Mouse (Mus musculus) heart, postnatal 36 days (tissue): ENCODE results near the gene Hcst. TPM values are rescaled to one million over a fixed set of nuclear protein-coding genes. Genes with fewer than 3 reads are reported as not detected.

Source experiments
- DNase-seq, 2 experiments: peaks; one replicate each; pipeline ENCODE4 v3.0.0; 2021 to 2022
- intact Hi-C: fragments of 180-260 bp; cut with DNase I; formaldehyde crosslinking; loops from one replicate; pipeline ENCODE4 v1.15.1; 2025
- total RNA-seq, 2 experiments: library from RNA; stranded (reverse); gene quantifications; 2 replicates each; pipeline ENCODE4 v1.2.3; 2021

Hcst gene
- total RNA-seq, 2 experiments from 2014 or later: not detected

- no peak for DNase-seq
- intact Hi-C loops: no loop called here
These were observed 15.0 kb upstream of the Hcst start for GRCm38 (mm10) chr7:30434701-30435100.

DNA sequence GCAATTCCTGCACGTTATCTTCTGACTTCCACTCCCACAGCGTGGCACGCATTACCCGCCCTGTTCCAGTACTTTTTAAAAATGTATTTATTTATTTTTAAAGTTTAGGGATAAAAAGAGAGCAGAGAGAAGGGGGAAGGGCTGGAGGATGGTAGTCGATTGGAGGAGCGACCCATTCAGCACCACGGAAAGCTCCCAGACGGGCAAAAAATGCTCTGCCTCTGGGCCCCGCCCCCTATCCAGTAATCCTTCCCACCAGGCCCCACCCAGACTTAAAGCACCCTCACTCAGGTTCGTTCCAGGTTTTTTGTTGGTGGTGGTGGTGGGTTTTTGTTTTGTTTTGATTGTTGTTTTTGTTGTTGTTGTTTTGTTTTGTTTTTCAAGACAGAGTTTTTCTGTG, 14.6 kb upstream of the Hcst start:
- intact Hi-C loops: no loop called here
- peak in 1 of 2 experiments; percentile 50 for DNase-seq

GRCm38 (mm10) chr7:30431793-30432192, 12.1 kb upstream of the Hcst start:
- DNase-seq: peak; percentile 38 to 54
- intact Hi-C loops: loop anchor here (1.0 kb wide), 1 partner anchor 58 kb away; no protein-coding TSS in a partner anchor

DNA sequence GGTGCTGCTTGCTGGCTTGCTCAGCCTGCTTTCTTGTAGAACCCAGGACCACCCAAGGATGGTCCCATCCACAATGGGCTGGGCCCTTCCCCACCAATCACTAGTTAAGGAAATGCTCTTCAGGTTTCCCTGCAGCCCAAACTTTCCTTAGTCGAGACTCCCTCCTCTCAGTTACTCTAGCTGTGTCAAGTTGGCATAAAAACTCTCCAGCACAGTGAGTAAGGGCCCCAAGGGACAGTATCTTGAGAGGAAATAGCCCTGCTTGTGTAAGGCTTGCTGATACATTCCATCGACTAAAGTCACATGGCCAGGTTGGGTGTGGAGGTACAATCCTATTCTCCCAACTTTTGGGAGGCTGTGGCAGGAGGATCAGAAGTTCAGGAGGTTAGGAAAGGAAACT, 10.5 kb upstream of the Hcst start:
- intact Hi-C loops: no loop called here
- no peak for DNase-seq

DNA sequence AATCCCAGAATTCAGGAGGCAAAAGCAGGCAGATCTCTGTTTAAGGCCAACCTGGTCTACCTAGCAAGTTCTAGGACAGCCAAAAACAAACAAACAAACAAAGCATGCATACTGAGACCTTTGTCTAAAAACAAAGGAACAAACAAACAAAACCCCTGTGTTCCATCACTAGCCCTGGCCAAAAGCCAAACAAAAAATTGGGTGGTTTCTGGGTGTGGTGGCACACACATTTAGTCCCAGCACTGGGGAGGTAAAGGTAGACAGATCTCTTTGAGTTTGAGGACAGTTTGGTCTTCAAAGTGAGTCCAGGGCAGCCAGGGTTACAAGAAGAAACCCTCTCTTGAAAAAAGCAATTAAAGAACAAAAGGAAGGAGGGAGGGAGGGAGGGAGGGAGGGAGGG, 9.7 kb upstream of the Hcst start:
- DNase-seq: no peak
- intact Hi-C loops: no loop called here

DNA sequence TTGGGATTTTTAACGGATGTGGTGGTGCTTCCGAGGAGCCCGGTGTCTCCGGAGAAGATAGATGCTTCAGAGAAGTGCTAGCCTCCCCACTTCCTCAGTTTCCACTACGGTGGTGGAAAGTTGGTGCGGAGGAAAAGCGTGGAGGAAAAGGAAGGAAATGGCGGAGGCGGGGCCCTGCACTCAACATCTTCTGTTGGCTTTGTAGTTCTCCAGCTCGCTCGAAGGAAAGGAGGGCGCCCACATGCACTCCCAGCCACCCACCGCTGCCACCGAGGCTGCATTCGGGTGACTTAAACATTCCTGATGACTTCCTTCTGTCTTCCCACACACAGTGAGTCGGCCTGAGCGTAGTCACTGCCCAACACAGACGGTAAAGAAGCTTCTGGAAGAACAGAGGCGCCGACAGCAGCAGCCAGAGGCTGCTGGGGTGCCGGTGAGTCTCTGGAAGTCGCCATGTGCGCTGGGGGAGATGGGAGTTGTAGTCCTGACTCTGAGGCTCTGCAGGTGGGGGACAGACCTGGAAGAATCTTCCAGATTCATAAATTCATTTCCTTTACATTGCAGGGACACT, 3.5 kb upstream of the Hcst start:
- intact Hi-C loops: no loop called here
- DNase-seq: peak; percentile 35 to 46

DNA sequence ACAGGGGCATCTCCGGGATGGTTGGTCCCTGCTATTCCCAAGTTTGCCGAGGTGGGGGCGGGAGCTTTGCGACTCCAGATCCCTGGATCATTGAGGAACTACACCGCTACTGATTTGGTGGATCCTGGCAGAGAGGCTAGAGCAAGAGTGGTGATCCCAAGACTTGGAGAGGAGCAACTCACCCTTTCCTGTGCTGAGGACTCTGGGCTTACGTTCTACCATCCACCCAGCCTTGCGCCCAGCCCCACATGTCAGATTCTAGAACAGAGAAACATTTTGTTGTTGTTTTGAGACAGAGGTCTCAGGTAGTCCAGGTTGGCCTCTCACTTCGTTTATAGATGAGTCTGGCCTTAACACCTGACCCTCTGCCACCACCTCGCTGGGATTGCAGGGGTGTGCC, 2.9 kb upstream of the Hcst start:
- DNase-seq: no peak
- intact Hi-C loops: no loop called here

- intact Hi-C loops: no loop called here
- DNase-seq: peak; percentile 75 to 83
These were observed 2.3 kb upstream of the Hcst start for GRCm38 (mm10) chr7:30421890-30422435.

GRCm38 (mm10) chr7:30421175-30421889, 1.7 kb upstream of the Hcst start, which contains the start of gene Nfkbid:
Nfkbid (plus strand) TSS chr7:30421732.
- peak; percentile 68 to 76 for DNase-seq
- intact Hi-C loops: no loop called here

GRCm38 (mm10) chr7:30420673-30421072, 1.0 kb upstream of the Hcst start:
- intact Hi-C loops: no loop called here
- no peak for DNase-seq

GRCm38 (mm10) chr7:30417856-30418255, 1.8 kb downstream of the Hcst start:
- intact Hi-C loops: no loop called here
- no peak for DNase-seq

- intact Hi-C loops: no loop called here
- peak; percentile 24 to 42 for DNase-seq
These were observed 6.1 kb downstream of the Hcst start, which contains the start of gene Tyrobp for GRCm38 (mm10) chr7:30413596-30413995. Tyrobp (plus strand) TSS chr7:30413760.

DNA sequence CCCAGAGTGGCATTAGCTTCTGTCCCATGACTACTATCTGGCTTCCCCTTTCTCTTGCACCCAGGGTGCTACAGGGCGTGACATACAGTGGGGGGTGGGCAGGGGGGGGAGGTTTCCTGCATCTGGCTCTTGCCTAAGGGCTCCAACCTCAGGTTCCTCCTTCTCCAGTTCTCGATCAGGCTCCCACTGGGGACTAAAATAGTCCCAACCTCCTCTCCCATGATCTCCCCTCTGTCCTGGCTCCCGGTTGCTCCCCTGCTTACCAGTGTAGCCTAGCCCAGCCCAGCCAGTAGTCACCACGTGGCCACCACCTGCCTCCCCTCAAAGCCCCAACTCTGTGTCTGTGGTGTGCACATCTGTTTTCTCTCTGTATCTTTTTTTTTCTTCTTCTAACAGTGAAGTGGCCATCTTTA, 6.9 kb downstream of the Hcst start:
- DNase-seq: peak in 1 of 2 experiments; percentile 29
- intact Hi-C loops: no loop called here

DNA sequence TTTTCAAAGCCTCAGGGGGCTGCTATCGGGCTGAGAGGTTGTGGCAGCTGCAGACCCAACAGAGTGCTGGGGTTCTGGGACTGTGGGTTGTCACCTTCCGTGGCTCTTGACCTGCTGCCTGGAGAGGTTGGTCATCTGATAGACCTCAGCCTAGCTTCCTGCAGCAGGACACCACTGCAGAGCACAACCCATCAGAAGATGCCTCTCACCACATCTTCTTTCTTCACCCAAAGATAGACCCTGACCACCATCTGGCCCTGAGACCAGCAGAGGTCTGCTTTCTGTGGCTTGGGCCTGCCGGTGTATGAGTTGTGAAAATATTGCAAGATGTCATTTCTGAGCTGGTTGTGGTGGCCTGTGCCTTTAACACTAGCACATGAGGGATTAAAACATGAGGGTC, 8.6 kb downstream of the Hcst start:
- DNase-seq: no peak
- intact Hi-C loops: no loop called here

DNA sequence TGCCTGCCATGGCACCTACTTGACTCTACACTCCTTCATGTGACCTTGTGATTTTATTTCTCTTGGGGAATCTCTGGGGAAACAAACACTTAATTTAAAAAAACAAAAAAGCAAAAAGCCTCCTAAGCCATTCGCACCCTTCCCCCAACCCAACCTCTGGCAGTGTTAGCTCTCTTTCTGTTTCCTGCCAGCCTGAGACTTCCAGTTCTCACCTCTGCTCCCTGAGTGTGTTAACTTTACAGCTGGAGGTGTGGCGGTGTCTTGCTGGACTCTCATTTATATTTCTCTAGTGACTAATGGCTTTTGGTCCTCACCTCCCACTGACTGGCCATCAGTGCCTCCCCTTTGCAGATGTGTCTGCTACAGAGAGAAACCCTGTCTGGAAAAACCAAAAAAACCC, 9.9 kb downstream of the Hcst start:
- intact Hi-C loops: no loop called here
- no peak for DNase-seq

GRCm38 (mm10) chr7:30408639-30409038, 11.0 kb downstream of the Hcst start:
- intact Hi-C loops: no loop called here
- DNase-seq: no peak

DNA sequence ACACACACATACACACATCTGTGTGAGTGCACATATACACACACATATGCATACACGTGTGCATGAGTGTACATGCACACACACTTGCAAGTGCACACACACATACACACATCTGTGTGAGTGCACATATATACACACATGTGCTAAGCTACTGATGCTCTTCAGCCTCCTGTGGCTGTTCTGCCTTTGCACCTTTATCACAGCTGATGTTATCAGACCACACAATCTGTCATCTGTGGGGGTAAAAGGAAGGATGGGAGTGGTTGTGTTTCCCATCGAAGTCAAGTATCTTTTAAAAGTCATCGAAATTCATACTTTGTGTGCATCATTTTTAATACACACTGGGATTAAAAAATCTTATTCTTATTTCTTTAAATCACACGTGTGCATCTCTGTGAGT, 17.3 kb downstream of the Hcst start:
- intact Hi-C loops: no loop called here
- DNase-seq: no peak

GRCm38 (mm10) chr7:30399671-30400070, 20.0 kb downstream of the Hcst start:
- no peak for DNase-seq
- intact Hi-C loops: no loop called here

DNA sequence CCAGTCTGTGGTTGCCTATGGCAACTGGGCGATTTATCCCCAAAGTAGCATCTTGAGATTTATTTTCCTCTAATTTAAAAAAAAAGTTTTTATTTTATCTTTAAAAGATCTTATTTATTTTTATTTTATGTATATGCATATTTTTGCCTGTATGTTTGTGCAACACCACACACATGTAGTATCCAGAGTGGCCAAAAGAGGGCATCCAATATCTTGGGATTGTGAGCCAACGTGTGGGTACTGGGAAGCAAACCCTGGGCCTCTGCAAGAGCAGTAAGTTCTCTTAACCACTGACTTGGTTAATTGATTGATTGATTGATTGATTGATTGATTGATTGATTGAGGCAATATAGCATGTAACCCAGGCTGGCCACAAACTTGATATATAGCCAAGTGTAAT, 24.8 kb downstream of the Hcst start:
- DNase-seq: no peak
- intact Hi-C loops: no loop called here

DNA sequence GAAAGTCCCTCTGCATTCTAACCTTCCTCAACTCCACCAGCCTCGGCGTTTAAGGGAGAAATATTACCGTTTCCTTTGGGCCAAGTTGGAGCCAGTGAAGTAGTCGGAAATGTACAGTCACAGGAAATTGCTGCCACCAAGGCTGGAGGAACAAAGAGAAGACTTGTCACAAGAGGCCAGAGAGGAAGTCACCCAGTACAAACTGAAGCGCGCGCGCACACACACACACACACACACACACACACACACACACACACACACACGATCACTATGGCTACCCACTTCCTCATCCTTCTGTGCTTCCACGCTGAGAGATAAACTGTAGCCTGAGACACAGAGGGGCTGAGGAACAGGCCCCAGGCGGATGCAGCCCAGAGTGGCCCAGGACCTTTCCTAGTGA, 25.3 kb downstream of the Hcst start:
- DNase-seq: peak in 1 of 2 experiments; percentile 38
- intact Hi-C loops: no loop called here

GRCm38 (mm10) chr7:30393631-30394030, 26.0 kb downstream of the Hcst start:
- DNase-seq: no peak
- intact Hi-C loops: no loop called here
